Comparison of ENCODE assay signal across 13 mouse cellular contexts in the genomic region with DNA sequence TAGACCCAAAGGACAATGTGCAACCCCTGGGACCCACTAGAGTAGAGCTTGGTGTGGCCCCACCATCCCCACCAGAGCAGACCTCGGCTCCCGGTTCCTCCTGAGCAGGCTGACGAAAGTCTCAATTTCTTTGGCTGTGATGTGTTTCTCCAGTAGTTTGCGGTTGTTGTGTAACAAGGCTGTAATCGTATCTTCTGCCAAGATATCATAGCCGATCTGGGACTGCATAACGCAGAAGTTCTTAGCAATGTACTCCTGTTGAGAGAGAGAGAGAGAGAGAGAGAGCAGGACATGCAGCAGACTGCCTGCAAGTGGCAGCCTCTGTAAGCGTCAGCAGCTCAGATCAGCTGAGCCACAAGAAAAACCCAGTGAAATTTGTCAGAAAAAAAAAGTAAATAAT.
"Had no signal": no experiment of that assay in that cellular context is flagged by ENCODE, and none has a peak within 500 bp of the region (broad histone marks: within the 10 kb centered on the region; RNA-seq: fewer than 3 reads in every experiment).

No protein-coding gene starts in this region.

- H3K4me2 ChIP-seq: kidney, embryonic 15.5 days; limb, embryonic 15.5 days; liver, embryonic 12.5 days; lung, embryonic 14.5 days; midbrain, embryonic 12.5 days; neural tube, embryonic 13.5 days had no signal

- H3K4me1 ChIP-seq: kidney, embryonic 15.5 days; limb, embryonic 15.5 days; liver, embryonic 12.5 days; midbrain, embryonic 12.5 days; neural tube, embryonic 13.5 days had no signal

- ATAC-seq: liver, embryonic 12.5 days; midbrain, embryonic 16.5 days had no signal

- H3K27ac ChIP-seq: kidney, embryonic 15.5 days; limb, embryonic 15.5 days; liver, embryonic 12.5 days; midbrain, embryonic 12.5 days; neural tube, embryonic 13.5 days had no signal

- DNase-seq: kidney, adult 2 months; kidney, postnatal 25 days; lung, embryonic 14.5 days; lung, postnatal 4 days; right cerebral cortex, postnatal 14 days; thymus, adult 2 months; thymus, postnatal 25 days had no signal

- H3K27me3 ChIP-seq: kidney, embryonic 15.5 days; limb, embryonic 15.5 days; liver, embryonic 12.5 days; midbrain, embryonic 12.5 days; neural tube, embryonic 13.5 days had no signal

- H3K36me3 ChIP-seq: liver, embryonic 12.5 days; midbrain, embryonic 12.5 days; neural tube, embryonic 13.5 days had no signal

- H3K9ac ChIP-seq: kidney, embryonic 15.5 days; limb, embryonic 15.5 days; liver, embryonic 12.5 days; lung, embryonic 14.5 days; midbrain, embryonic 12.5 days; neural tube, embryonic 13.5 days had no signal

- H3K4me3 ChIP-seq: kidney, embryonic 15.5 days; limb, embryonic 15.5 days; liver, embryonic 12.5 days; midbrain, embryonic 12.5 days; neural tube, embryonic 13.5 days had no signal

- H3K9me3 ChIP-seq: kidney, embryonic 15.5 days; limb, embryonic 15.5 days; liver, embryonic 12.5 days; midbrain, embryonic 12.5 days; neural tube, embryonic 13.5 days had no signal
